Mouse (Mus musculus) heart, embryonic 11.5 days (tissue): ENCODE data around the gene Rhox4e. TPM values are rescaled to one million over a fixed set of nuclear protein-coding genes. Genes with fewer than 3 reads are reported as not detected.

Experiments used
- polyA plus RNA-seq: library from polyadenylated mRNA; unstranded; fragments of >200 nt; fragmentation: Nextera tagmentation; extraction: Ambion mirVana; gene quantifications from 2 replicates; pipeline ENCODE4 v1.2.1, GENCODE M21; 2014

Gene Rhox4e
- polyA plus RNA-seq, 1 experiment from 2014 or later = not detected

Other genes with a start within 250 kb of the Rhox4e start
- not detected in 2 replicates for gene Rhox3a2, start 177.4 kb upstream of the Rhox4e start, polyA plus RNA-seq
- gene Rhox4a2, start 166.6 kb upstream of the Rhox4e start, polyA plus RNA-seq = 0.17 and 0.42 TPM in 2 replicates
- not detected in 2 replicates for gene Rhox2b, start 145.3 kb upstream of the Rhox4e start, polyA plus RNA-seq
- not detected in 2 replicates for gene Rhox4b, start 124.9 kb upstream of the Rhox4e start, polyA plus RNA-seq
- gene Rhox2c, start 103.7 kb upstream of the Rhox4e start, polyA plus RNA-seq = not detected in 2 replicates
- gene Rhox3c, start 98.8 kb upstream of the Rhox4e start, polyA plus RNA-seq = not detected in 2 replicates
- not detected in 2 replicates for gene Rhox4c, start 77.1 kb upstream of the Rhox4e start, polyA plus RNA-seq
- not detected in 2 replicates for gene Rhox2d, start 64.0 kb upstream of the Rhox4e start, polyA plus RNA-seq
- gene Rhox4d, start 43.1 kb upstream of the Rhox4e start, polyA plus RNA-seq = not detected in 2 replicates
- gene Rhox2e, start 27.0 kb upstream of the Rhox4e start, polyA plus RNA-seq = not detected in 2 replicates
- gene Rhox3e, start 15.4 kb upstream of the Rhox4e start, polyA plus RNA-seq = not detected in 2 replicates
- not detected in 2 replicates for gene Rhox2f, start 14.0 kb downstream of the Rhox4e start, polyA plus RNA-seq
- not detected in 2 replicates for gene Rhox3f, start 23.6 kb downstream of the Rhox4e start, polyA plus RNA-seq
- not detected in 2 replicates for gene Rhox4f, start 50.3 kb downstream of the Rhox4e start, polyA plus RNA-seq
- not detected in 2 replicates for gene Rhox3g, start 71.2 kb downstream of the Rhox4e start, polyA plus RNA-seq
- gene Rhox2g, start 86.1 kb downstream of the Rhox4e start, polyA plus RNA-seq = not detected in 2 replicates
- not detected in 2 replicates for gene Rhox4g, start 93.9 kb downstream of the Rhox4e start, polyA plus RNA-seq
- gene Rhox3h, start 111.4 kb downstream of the Rhox4e start, polyA plus RNA-seq = not detected in 2 replicates
- not detected in 2 replicates for gene Rhox2h, start 115.9 kb downstream of the Rhox4e start, polyA plus RNA-seq
- 13.7 and 16.5 TPM in 2 replicates for gene Rhox5, start 247.4 kb downstream of the Rhox4e start, polyA plus RNA-seq